Mouse (Mus musculus): Measurements from ENCODE around the gene Ripk4. TPM values are rescaled to one million over a fixed set of nuclear protein-coding genes. Genes with fewer than 3 reads are reported as not detected.

Gene Ripk4
- total RNA-seq, 2 experiments from 2014 or later = 0.10 to 0.44 TPM

GRCm38 (mm10) chr16:97736562-97736961 is 27.0 kb downstream of the Ripk4 start:
- no peak for DNase-seq

- DNase-seq = no peak
Measured at GRCm38 (mm10) chr16:97734760-97735322, 28.7 kb downstream of the Ripk4 start.

DNA sequence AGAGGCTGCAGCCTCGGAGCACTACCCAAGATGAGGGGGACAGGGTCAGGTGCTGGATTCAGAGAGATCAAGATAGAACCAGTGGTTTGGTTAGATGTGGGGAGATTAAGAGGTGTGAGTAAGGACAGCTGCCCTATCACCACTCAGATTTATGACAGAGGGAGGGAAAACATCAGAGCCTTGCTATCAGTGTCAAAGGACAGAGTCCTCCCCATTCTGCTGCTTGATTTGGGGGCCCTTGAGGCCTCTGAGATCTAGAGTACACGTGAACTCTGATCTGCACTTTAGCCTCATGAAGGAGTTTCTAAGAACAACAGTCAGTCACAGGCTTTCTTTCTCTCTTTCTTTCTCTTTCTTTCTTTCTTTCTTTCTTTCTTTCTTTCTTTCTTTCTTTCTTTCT is 30.0 kb downstream of the Ripk4 start:
- no peak for DNase-seq

DNA sequence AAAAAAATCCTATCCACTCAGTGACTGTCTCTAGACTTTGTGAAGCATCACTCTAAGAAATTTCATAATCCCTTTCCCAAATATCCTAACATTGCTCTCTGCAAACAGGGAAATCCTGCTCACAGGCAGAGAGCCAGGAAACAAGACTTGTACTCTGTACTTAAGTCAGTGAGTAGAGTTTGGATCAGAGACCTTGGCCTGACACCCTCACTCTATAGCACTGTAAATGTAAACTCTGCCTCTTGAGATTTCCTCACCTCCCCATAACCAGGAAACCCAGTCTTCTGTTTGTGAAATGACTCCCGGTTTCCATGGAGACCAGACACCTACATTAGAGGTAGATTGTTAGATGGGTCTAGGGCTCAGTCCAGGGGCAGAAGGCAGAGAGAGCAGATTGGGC is 33.3 kb downstream of the Ripk4 start:
- DNase-seq = no peak

- no peak for DNase-seq
Measured at GRCm38 (mm10) chr16:97726436-97726835, 37.2 kb downstream of the Ripk4 start.

GRCm38 (mm10) chr16:97720093-97720492 is 43.5 kb downstream of the Ripk4 start:
- DNase-seq = no peak

DNA sequence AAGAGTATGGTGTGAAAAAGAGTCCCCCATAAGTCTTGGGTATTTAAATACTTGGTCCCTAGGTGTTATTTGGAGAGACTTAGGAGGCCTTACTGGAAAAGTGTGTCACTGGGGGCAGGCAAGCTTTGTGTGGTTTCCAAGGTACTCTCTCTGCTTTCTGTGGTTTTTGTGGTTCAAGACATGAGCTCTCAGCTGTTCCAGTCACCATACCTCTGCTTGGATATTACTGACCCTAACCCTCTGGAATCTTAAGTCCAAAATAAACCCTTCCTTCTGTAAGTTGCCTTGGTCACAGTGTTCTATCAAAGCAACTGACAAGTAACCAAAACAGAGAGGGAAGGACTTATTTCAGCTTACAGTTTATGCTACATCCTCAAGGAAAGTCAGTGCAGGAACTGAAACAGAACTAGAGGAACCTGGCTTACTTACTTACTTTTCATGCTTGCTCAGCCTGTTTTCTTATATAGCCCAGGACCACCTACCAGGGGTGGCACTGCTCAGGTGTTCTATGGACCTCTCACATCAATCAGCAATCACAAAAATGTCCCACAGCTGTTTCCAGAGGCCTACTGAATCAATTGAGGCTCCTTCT is 44.1 kb downstream of the Ripk4 start:
- no peak for DNase-seq

- DNase-seq = no peak
Measured at GRCm38 (mm10) chr16:97716567-97716966, 47.0 kb downstream of the Ripk4 start.

GRCm38 (mm10) chr16:97712129-97712528 is 51.5 kb downstream of the Ripk4 start:
- no peak for DNase-seq

DNA sequence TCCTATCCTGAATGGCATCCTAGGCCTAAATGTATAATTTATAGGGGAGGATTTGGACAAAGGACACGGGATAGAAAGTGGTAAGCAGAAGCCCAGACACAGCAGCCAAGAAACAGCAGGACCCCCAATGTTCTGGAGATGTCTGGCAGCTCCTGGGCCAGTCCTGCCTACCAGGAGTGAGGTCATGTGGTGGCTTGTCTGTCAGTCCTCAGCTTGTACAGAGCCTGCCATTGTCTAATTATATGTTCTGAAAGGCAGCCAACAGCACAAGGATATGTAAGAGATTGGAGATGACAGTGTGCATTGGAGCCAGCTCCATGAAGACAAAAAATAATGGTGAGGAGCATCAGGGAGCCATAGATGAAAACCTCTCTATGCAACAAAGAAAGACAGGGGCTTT is 61.7 kb downstream of the Ripk4 start:
- DNase-seq = peak; percentile 42 to 67

DNA sequence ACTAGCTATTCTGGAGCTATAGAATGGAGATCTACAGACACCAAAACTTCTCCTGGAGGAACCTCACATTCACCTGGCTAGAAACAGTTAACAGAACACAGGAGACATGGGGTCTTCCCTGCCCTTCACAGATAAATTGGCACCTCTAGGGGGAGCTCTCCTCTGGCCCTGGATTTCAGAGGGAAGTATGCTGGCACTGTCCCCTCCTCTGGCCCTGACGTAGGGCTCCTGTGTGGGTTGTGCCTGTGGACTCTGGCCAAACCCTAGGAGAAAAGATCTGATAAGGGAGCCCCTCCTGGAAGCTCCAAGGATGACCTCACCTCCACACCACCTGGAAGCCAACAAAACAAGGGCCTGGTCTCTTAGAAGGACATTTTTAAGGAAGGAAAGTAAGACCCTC is 65.8 kb downstream of the Ripk4 start:
- peak in 1 of 2 experiments; percentile 3 for DNase-seq

GRCm38 (mm10) chr16:97695709-97696108 is 67.9 kb downstream of the Ripk4 start:
- DNase-seq = no peak

Other genes starting within 250 kb of the Ripk4 start
- gene Fam3b, start 249.0 kb downstream of the Ripk4 start, total RNA-seq (2021) = not detected
- gene Tmprss2, start 152.6 kb downstream of the Ripk4 start, total RNA-seq (2021) = under 1 TPM in 1 of 2 experiments, not detected in 1; 0.95 TPM
- 1 to 10 TPM; 5.4 to 6.0 TPM for gene Prdm15, start 88.1 kb upstream of the Ripk4 start, total RNA-seq (2021)
- gene C2cd2, start 198.8 kb upstream of the Ripk4 start, total RNA-seq (2021) = 10 to 100 TPM; 27.0 to 29.6 TPM
- 10 to 100 TPM; 10.9 to 11.4 TPM for gene Zbtb21, start 198.8 kb upstream of the Ripk4 start, total RNA-seq (2021)
- 1 to 10 TPM; 3.4 to 6.6 TPM for gene B230307C23Rik, start 233.5 kb upstream of the Ripk4 start, total RNA-seq (2021)